Mouse (Mus musculus): ENCODE data around the gene Tmem63c.

DNA sequence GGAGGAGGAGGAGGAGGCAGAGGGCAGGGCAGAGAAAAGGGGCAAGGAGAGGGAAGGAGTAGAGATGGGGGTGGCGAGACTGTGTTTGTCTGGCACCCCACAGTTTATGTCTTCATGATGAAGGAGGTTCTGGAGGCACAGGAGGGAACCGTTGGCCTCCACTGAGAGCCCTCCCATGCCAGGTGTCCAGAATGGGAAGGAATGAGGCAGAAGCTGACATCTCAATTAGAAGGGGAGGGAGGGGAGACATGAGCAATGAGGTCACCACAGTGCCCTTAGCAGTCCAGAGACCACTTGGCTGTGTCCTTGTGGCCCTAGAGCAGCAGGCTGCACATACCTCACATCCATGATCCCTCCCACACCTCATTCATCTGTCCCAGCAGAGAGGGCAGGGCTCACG, 26.4 kb upstream of the Tmem63c start:
- TF ChIP-seq POLR2A (IDR thresholded peaks at IDR 0.05; ENCODE audit: insufficient read depth, low read depth, low read length): no peak
- TF ChIP-seq CTCF (IDR thresholded peaks at IDR 0.05; ENCODE audit: insufficient read depth, low read depth, low read length): no peak

All from olfactory bulb, adult 2 months (tissue).